Mouse (Mus musculus) olfactory bulb, adult 2 months (tissue): Measurements from ENCODE around the gene Acp4.

Source experiments
- CTCF ChIP-seq: fragments of 200-500 bp; IDR thresholded peaks from 2 replicates; pipeline ENCODE4 v1.5.1; 2012; ENCODE audit warnings: low read depth, mild to moderate bottlenecking, low read length, moderate library complexity; ENCODE audit not compliant: insufficient read depth
- POLR2A ChIP-seq: fragments of 200-500 bp; IDR thresholded peaks from 2 replicates; pipeline ENCODE4 v1.6.1; 2012; ENCODE audit warnings: mild to moderate bottlenecking, low read depth, low read length, moderate library complexity; ENCODE audit not compliant: insufficient read depth

- no peak for TF ChIP-seq POLR2A
- no peak for TF ChIP-seq CTCF
Measured at GRCm38 (mm10) chr7:44277250-44277622, 20.1 kb upstream of the Acp4 start.
